In genomic region chr10:80494732-80495131, GRCm38 (mm10) we compare ENCODE assay signal across 7 mouse cellular contexts. TPM values are rescaled to one million over a fixed set of nuclear protein-coding genes. Genes with fewer than 3 reads are reported as not detected.
DNase-seq lines count a peak whose midpoint lies in the region; ATAC-seq and TF ChIP-seq lines count a peak whose summit lies in the region.

TSS of gene Onecut3 (plus strand) at chr10:80494835.

- no peaks in the 10 kb centered on the region for H3K9me3 ChIP-seq in E14TG2a.4 (ENCODE audit: low read length)

- no peaks in the 10 kb centered on the region for H3K36me3 ChIP-seq in E14TG2a.4 (ENCODE audit: insufficient read depth, low read length)

- peaks cover 54% of the 10 kb centered on the region for H3K4me1 ChIP-seq in E14TG2a.4 (replicated peaks; ENCODE audit: low read depth, low read length)

- ATAC-seq in activated CD4-positive, CD25-positive, alpha-beta regulatory T cell, adult 4 months = peak; percentile 65
- peak; percentile 38 for ATAC-seq in granulocyte monocyte progenitor cell, adult 5-6 weeks (replicated peaks; ENCODE audit: poor library complexity, severe bottlenecking)
- ATAC-seq in erythroid progenitor cell, adult 5-6 weeks (replicated peaks; ENCODE audit: low FRiP score, poor library complexity, severe bottlenecking) = no peak

- H3K4me3 ChIP-seq in E14TG2a.4 (replicated peaks; ENCODE audit: low read length) = peak within 1 kb of the TSS; percentile 61

- no peak for TF ChIP-seq CTCF in E14TG2a.4 (conservative IDR thresholded peaks at IDR 0.05; ENCODE audit: low read length)

- DNase-seq in kidney, postnatal 10 days = peak; percentile 79
- DNase-seq in lung, postnatal 36 days = peak; percentile 52
- DNase-seq in testis, postnatal 10 days (ENCODE audit: low spot score) = peak; percentile 57

- H3K27me3 ChIP-seq in E14TG2a.4 (ENCODE audit: insufficient read depth, low read length) = peaks cover 98% of the 10 kb centered on the region

RNA-seq across cellular contexts. Expression of gene Onecut3, which starts in this region (rescaled TPM):
- not detected for polyA plus RNA-seq in activated CD4-positive, CD25-positive, alpha-beta regulatory T cell, adult 4 months (2017; shearing (Covaris generic))
- not detected in 2 replicates for total RNA-seq in granulocyte monocyte progenitor cell, adult 5-6 weeks (2014; fragmentation: Nextera tagmentation)
- not detected in 2 replicates for total RNA-seq in granulocyte monocyte progenitor cell, adult 5-6 weeks (2017)
- not detected in 2 replicates for total RNA-seq in erythroid progenitor cell, adult 5-6 weeks (2015; ENCODE audit: low replicate concordance)
- total RNA-seq in erythroid progenitor cell, adult 5-6 weeks (2017; ENCODE audit: low replicate concordance) = not detected in 2 replicates

Comparison
In these comparisons a context has a peak if more than half of its experiments do, and no peak if none do; other contexts are left out.
1. Peak in ATAC-seq in activated CD4-positive, CD25-positive, alpha-beta regulatory T cell, adult 4 months; RNA of the gene not detected or under 1 TPM.
2. Peak in ATAC-seq in granulocyte monocyte progenitor cell, adult 5-6 weeks; RNA of the gene not detected or under 1 TPM.